Mouse (Mus musculus): Measurements from ENCODE around the gene Hcfc1r1. TPM values are rescaled to one million over a fixed set of nuclear protein-coding genes. Genes with fewer than 3 reads are reported as not detected.

Gene Hcfc1r1
- total and polyA plus RNA-seq, 2 experiments from 2014 or later, result 214 to 328 TPM

GRCm38 (mm10) chr17:23683226-23683625 is 9.8 kb downstream of the Hcfc1r1 start:
- Histone ChIP-seq H3K36me3 (replicated peaks; ENCODE audit: control insufficient read depth, insufficient read depth, low read length) (no peaks in the 10 kb centered on the region), H3K27ac (ENCODE audit: low read depth) (no peak overlapping the region), H3K4me2 (ENCODE audit: low read depth, low read length) (no peak overlapping the region), H3K4me1 (ENCODE audit: control insufficient read depth, insufficient read depth) (0 out of 2 replicates have a peak, but pooled peaks cover 3% of the 10 kb centered on the region), H3K9me3 (replicated peaks; ENCODE audit: control insufficient read depth, low read length) (no peaks in the 10 kb centered on the region), H3K9ac (replicated peaks; ENCODE audit: low read depth, low read length) (no peak overlapping the region), H3K4me3 (ENCODE audit: low read depth, low read length) (no peak overlapping the region), H3K27me3 (ENCODE audit: control insufficient read depth, insufficient read depth, low read length) (peaks cover 65% of the 10 kb centered on the region)
- DNase-seq (ENCODE audit: low spot score), result no peak
- TF ChIP-seq CTCF (IDR thresholded peaks at IDR 0.05; ENCODE audit: low read depth) (no peak), EP300 (IDR thresholded peaks at IDR 0.05; ENCODE audit: low read depth) (no peak)
- ATAC-seq (ENCODE audit: insufficient read depth, low read depth), result no peak
- 21% methylated on average over 15 of the region's 15 CpGs for WGBS

- Histone ChIP-seq H3K4me1 (ENCODE audit: control insufficient read depth, insufficient read depth) (0 out of 2 replicates have a peak, but pooled peaks cover 3% of the 10 kb centered on the region), H3K27me3 (ENCODE audit: control insufficient read depth, insufficient read depth, low read length) (peaks cover 57% of the 10 kb centered on the region), H3K36me3 (replicated peaks; ENCODE audit: control insufficient read depth, insufficient read depth, low read length) (no peaks in the 10 kb centered on the region), H3K4me2 (ENCODE audit: low read depth, low read length) (no peak within 1 kb of the TSS), H3K9ac (replicated peaks; ENCODE audit: low read depth, low read length) (no peak within 1 kb of the TSS), H3K9me3 (replicated peaks; ENCODE audit: control insufficient read depth, low read length) (no peaks in the 10 kb centered on the region), H3K4me3 (ENCODE audit: low read depth, low read length) (no peak within 1 kb of the TSS), H3K27ac (ENCODE audit: low read depth) (no peak within 1 kb of the TSS)
- WGBS, result 34% methylated on average over 15 of the region's 15 CpGs
- ATAC-seq (ENCODE audit: insufficient read depth, low read depth) (no peak), DNase-seq (ENCODE audit: low spot score) (no peak)
- TF ChIP-seq CTCF (IDR thresholded peaks at IDR 0.05; ENCODE audit: low read depth), result no peak
- TF ChIP-seq EP300 (IDR thresholded peaks at IDR 0.05; ENCODE audit: low read depth), result no peak
Observed at GRCm38 (mm10) chr17:23683856-23684672, 10.7 kb downstream of the Hcfc1r1 start, which contains the start of gene Cldn9. Gene Cldn9, minus strand, starts transcription at chr17:23684026.

GRCm38 (mm10) chr17:23694491-23694890 is 21.1 kb downstream of the Hcfc1r1 start:
- no peak overlapping the region for H3K4me3 ChIP-seq (ENCODE audit: low read depth, low read length)
- DNase-seq (ENCODE audit: low spot score), result no peak
- no peak overlapping the region for H3K9ac ChIP-seq (replicated peaks; ENCODE audit: low read depth, low read length)
- WGBS, result 58% methylated on average over 1 of the region's 1 CpGs
- ATAC-seq (ENCODE audit: insufficient read depth, low read depth), result no peak
- H3K9me3 ChIP-seq (replicated peaks; ENCODE audit: control insufficient read depth, low read length), result no peaks in the 10 kb centered on the region
- H3K36me3 ChIP-seq (replicated peaks; ENCODE audit: control insufficient read depth, insufficient read depth, low read length), result no peaks in the 10 kb centered on the region
- no peaks in the 10 kb centered on the region for H3K4me1 ChIP-seq (ENCODE audit: control insufficient read depth, insufficient read depth)
- H3K4me2 ChIP-seq (ENCODE audit: low read depth, low read length), result no peak overlapping the region
- no peak overlapping the region for H3K27ac ChIP-seq (ENCODE audit: low read depth)
- peaks cover 12% of the 10 kb centered on the region for H3K27me3 ChIP-seq (ENCODE audit: control insufficient read depth, insufficient read depth, low read length)
- TF ChIP-seq EP300 (IDR thresholded peaks at IDR 0.05; ENCODE audit: low read depth) (no peak), CTCF (IDR thresholded peaks at IDR 0.05; ENCODE audit: low read depth) (no peak)

- no peaks in the 10 kb centered on the region for H3K9me3 ChIP-seq (replicated peaks; ENCODE audit: control insufficient read depth, low read length)
- ATAC-seq (ENCODE audit: insufficient read depth, low read depth), result no peak
- H3K27ac ChIP-seq (ENCODE audit: low read depth), result no peak overlapping the region
- H3K9ac ChIP-seq (replicated peaks; ENCODE audit: low read depth, low read length), result no peak overlapping the region
- H3K4me3 ChIP-seq (ENCODE audit: low read depth, low read length), result no peak overlapping the region
- H3K27me3 ChIP-seq (ENCODE audit: control insufficient read depth, insufficient read depth, low read length), result peaks cover 14% of the 10 kb centered on the region
- H3K36me3 ChIP-seq (replicated peaks; ENCODE audit: control insufficient read depth, insufficient read depth, low read length), result no peaks in the 10 kb centered on the region
- H3K4me1 ChIP-seq (ENCODE audit: control insufficient read depth, insufficient read depth), result no peaks in the 10 kb centered on the region
- 40% methylated on average over 3 of the region's 3 CpGs for WGBS
- DNase-seq (ENCODE audit: low spot score), result no peak
- H3K4me2 ChIP-seq (ENCODE audit: low read depth, low read length), result no peak overlapping the region
- no peak for TF ChIP-seq CTCF (IDR thresholded peaks at IDR 0.05; ENCODE audit: low read depth)
- no peak for TF ChIP-seq EP300 (IDR thresholded peaks at IDR 0.05; ENCODE audit: low read depth)
Observed at GRCm38 (mm10) chr17:23695801-23696200, 22.4 kb downstream of the Hcfc1r1 start.

GRCm38 (mm10) chr17:23699131-23700077 is 26.0 kb downstream of the Hcfc1r1 start:
- Histone ChIP-seq H3K36me3 (replicated peaks; ENCODE audit: control insufficient read depth, insufficient read depth, low read length) (no peaks in the 10 kb centered on the region), H3K9me3 (replicated peaks; ENCODE audit: control insufficient read depth, low read length) (no peaks in the 10 kb centered on the region), H3K4me2 (ENCODE audit: low read depth, low read length) (peak overlapping the region; percentile 96), H3K27ac (ENCODE audit: low read depth) (no peak overlapping the region), H3K27me3 (ENCODE audit: control insufficient read depth, insufficient read depth, low read length) (peaks cover 29% of the 10 kb centered on the region), H3K4me3 (ENCODE audit: low read depth, low read length) (peak overlapping the region; percentile 60), H3K4me1 (ENCODE audit: control insufficient read depth, insufficient read depth) (no peaks in the 10 kb centered on the region), H3K9ac (replicated peaks; ENCODE audit: low read depth, low read length) (peak overlapping the region; percentile 49)
- ATAC-seq (ENCODE audit: insufficient read depth, low read depth), result peak; percentile 37
- TF ChIP-seq CTCF (IDR thresholded peaks at IDR 0.05; ENCODE audit: low read depth) (no peak), EP300 (IDR thresholded peaks at IDR 0.05; ENCODE audit: low read depth) (no peak)
- peak; percentile 21 for DNase-seq (ENCODE audit: low spot score)
- under 1% methylated on average over 80 of the region's 101 CpGs for WGBS
